8 mouse cellular contexts compared by ENCODE assay signal in genomic region chr10:116950886-116951285, GRCm38 (mm10). TPM values are rescaled to one million over a fixed set of nuclear protein-coding genes. Genes with fewer than 3 reads are reported as not detected.
DNase-seq lines count a peak whose midpoint lies in the region; ATAC-seq and TF ChIP-seq lines count a peak whose summit lies in the region.

No protein-coding gene starts in this region.

- H3K27me3 ChIP-seq in heart, adult 2 months (ENCODE audit: control insufficient read depth, insufficient read depth, low read length) = no peaks in the 10 kb centered on the region; the same call in 1 of the 2 replicates
- H3K27me3 ChIP-seq in forebrain, embryonic 15.5 days = no peaks in the 10 kb centered on the region
- no peaks in the 10 kb centered on the region for H3K27me3 ChIP-seq in liver, embryonic 16.5 days (ENCODE audit: control insufficient read depth, insufficient read depth, low read depth, low read length)

- H3K4me2 ChIP-seq in forebrain, embryonic 15.5 days (replicated peaks) = peak overlapping the region; percentile 41
- peak overlapping the region; percentile 99 for H3K4me2 ChIP-seq in liver, embryonic 16.5 days (ENCODE audit: low read depth, low read length)

- H3K9me3 ChIP-seq in forebrain, embryonic 15.5 days = no peaks in the 10 kb centered on the region
- H3K9me3 ChIP-seq in liver, embryonic 16.5 days (replicated peaks; ENCODE audit: control insufficient read depth, low read length) = no peaks in the 10 kb centered on the region

- TF ChIP-seq EP300 in heart, adult 2 months (IDR thresholded peaks at IDR 0.05; ENCODE audit: insufficient read depth, low read depth, low read length) = no peak

- peak overlapping the region; percentile 21; the same call in 1 of the 2 replicates for H3K9ac ChIP-seq in heart, adult 2 months (ENCODE audit: low read depth, low read length)
- H3K9ac ChIP-seq in forebrain, embryonic 15.5 days (replicated peaks) = no peak overlapping the region
- H3K9ac ChIP-seq in liver, embryonic 16.5 days (ENCODE audit: low read depth, low read length) = no peak overlapping the region

- no peak overlapping the region for H3K27ac ChIP-seq in heart, adult 2 months
- H3K27ac ChIP-seq in forebrain, embryonic 15.5 days (replicated peaks) = no peak overlapping the region
- H3K27ac ChIP-seq in liver, embryonic 16.5 days (ENCODE audit: low read length) = no peak overlapping the region

- TF ChIP-seq POLR2A in heart, adult 2 months (IDR thresholded peaks at IDR 0.05; ENCODE audit: insufficient read depth, low read depth, low read length) = no peak

- 0 out of 2 replicates have a peak, but pooled peaks cover 3% of the 10 kb centered on the region for H3K36me3 ChIP-seq in heart, adult 2 months (ENCODE audit: control insufficient read depth, insufficient read depth, low read length)
- no peaks in the 10 kb centered on the region for H3K36me3 ChIP-seq in forebrain, embryonic 15.5 days
- H3K36me3 ChIP-seq in liver, embryonic 16.5 days (ENCODE audit: control insufficient read depth, insufficient read depth) = no peaks in the 10 kb centered on the region

- intact Hi-C loops in heart, adult 2 months (cut with DNase I) = loop anchor here (5.0 kb wide), 2 partner anchors 81 to 196 kb away; partner anchors contain the start of gene Frs2
- intact Hi-C loops in heart, postnatal 14 days (cut with DNase I) = no loop called here

- ATAC-seq in CD4-positive, CD25-positive, alpha-beta regulatory T cell, adult 4 months = peak; percentile 9
- no peak for ATAC-seq in forebrain, embryonic 15.5 days (replicated peaks)
- no peak for ATAC-seq in liver, embryonic 16.5 days (ENCODE audit: low read depth)

- peaks cover 2% of the 10 kb centered on the region for H3K79me2 ChIP-seq in heart, adult 2 months (replicated peaks; ENCODE audit: control insufficient read depth, insufficient read depth, low read length)

- no peak for TF ChIP-seq CTCF in heart, adult 2 months (IDR thresholded peaks at IDR 0.05)

- peak overlapping the region; percentile 48 for H3K4me3 ChIP-seq in heart, adult 2 months
- H3K4me3 ChIP-seq in forebrain, embryonic 15.5 days = peak overlapping the region; percentile 83
- peak overlapping the region; percentile 85 for H3K4me3 ChIP-seq in liver, embryonic 16.5 days (ENCODE audit: low read depth, low read length)

- H3K4me1 ChIP-seq in heart, adult 2 months (ENCODE audit: control insufficient read depth, insufficient read depth, low read length) = peaks cover 2% of the 10 kb centered on the region; the same call in 1 of the 2 replicates
- peaks cover 18% of the 10 kb centered on the region for H3K4me1 ChIP-seq in forebrain, embryonic 15.5 days
- H3K4me1 ChIP-seq in liver, embryonic 16.5 days (ENCODE audit: control insufficient read depth, low read depth, low read length) = peaks cover 9% of the 10 kb centered on the region; the same call in 1 of the 2 replicates

- WGBS in heart, adult 2 months = 25% methylated on average over 5 of the region's 5 CpGs
- WGBS in forebrain, embryonic 15.5 days = 29% methylated on average over 5 of the region's 5 CpGs
- 18% methylated on average over 5 of the region's 5 CpGs for WGBS in liver, embryonic 16.5 days (ENCODE audit: insufficient replicate concordance)

- no peak for DNase-seq in heart, adult 2 months
- no peak for DNase-seq in heart, postnatal 14 days
- no peak for DNase-seq in spleen, postnatal 10 days (ENCODE audit: low spot score in 2 of 2)
- DNase-seq in ovary, postnatal 14 days (ENCODE audit: low spot score) = no peak
- DNase-seq in cerebellum, postnatal 25 days = no peak

RNA-seq across cellular contexts. Expression of gene Rab3ip, which starts 0.3 kb away (rescaled TPM):
- 100 to 1,000 TPM in 1 of 2 experiments, 10 to 100 TPM in 1; 80.3 to 100 TPM for total RNA-seq in heart, adult 2 months (2021)
- 168 and 181 TPM in 2 replicates for polyA plus RNA-seq in heart, adult 2 months (2012; rRNA removed)
- 10 to 100 TPM; 78.8 to 87.1 TPM for total RNA-seq in heart, postnatal 14 days (2021)
- 10 to 100 TPM; 12.1 to 15.9 TPM for polyA plus RNA-seq in CD4-positive, CD25-positive, alpha-beta regulatory T cell, adult 4 months (2017; shearing (Covaris generic))
- polyA plus RNA-seq in forebrain, embryonic 15.5 days (2015; fragmentation: Nextera tagmentation; extraction: Ambion mirVana) = 48.6 and 50.4 TPM in 2 replicates
- polyA plus RNA-seq in liver, embryonic 16.5 days (2015; fragmentation: Nextera tagmentation; extraction: Ambion mirVana) = 11.1 and 13.3 TPM in 2 replicates

RNA-seq across cellular contexts. Expression of gene Gm10271, which starts 21.5 kb away (rescaled TPM):
- not detected for total RNA-seq in heart, adult 2 months (2021)
- not detected in 2 replicates for polyA plus RNA-seq in heart, adult 2 months (2012; rRNA removed)
- total RNA-seq in heart, postnatal 14 days (2021) = not detected
- polyA plus RNA-seq in CD4-positive, CD25-positive, alpha-beta regulatory T cell, adult 4 months (2017; shearing (Covaris generic)) = not detected
- polyA plus RNA-seq in forebrain, embryonic 15.5 days (2015; fragmentation: Nextera tagmentation; extraction: Ambion mirVana) = not detected in 2 replicates
- not detected in 2 replicates for polyA plus RNA-seq in liver, embryonic 16.5 days (2015; fragmentation: Nextera tagmentation; extraction: Ambion mirVana)

RNA-seq across cellular contexts. Expression of gene Best3, which starts 35.2 kb away (rescaled TPM):
- 1 to 10 TPM; 5.8 to 5.9 TPM for total RNA-seq in heart, adult 2 months (2021)
- 3.2 and 6.7 TPM in 2 replicates for polyA plus RNA-seq in heart, adult 2 months (2012; rRNA removed)
- 1 to 10 TPM; 2.5 TPM for total RNA-seq in heart, postnatal 14 days (2021)
- polyA plus RNA-seq in CD4-positive, CD25-positive, alpha-beta regulatory T cell, adult 4 months (2017; shearing (Covaris generic)) = not detected
- 0.10 TPM in 1 of 2 replicates, not detected in the other for polyA plus RNA-seq in forebrain, embryonic 15.5 days (2015; fragmentation: Nextera tagmentation; extraction: Ambion mirVana)
- 0.04 and 0.07 TPM in 2 replicates for polyA plus RNA-seq in liver, embryonic 16.5 days (2015; fragmentation: Nextera tagmentation; extraction: Ambion mirVana)

RNA-seq across cellular contexts. Expression of gene Myrfl, which starts 54.2 kb away (rescaled TPM):
- 1 to 10 TPM; 1.4 to 1.6 TPM for total RNA-seq in heart, adult 2 months (2021)
- 0.31 and 0.76 TPM in 2 replicates for polyA plus RNA-seq in heart, adult 2 months (2012; rRNA removed)
- under 1 TPM; 0.72 to 0.76 TPM for total RNA-seq in heart, postnatal 14 days (2021)
- under 1 TPM in 1 of 2 experiments, not detected in 1; 0.09 TPM for polyA plus RNA-seq in CD4-positive, CD25-positive, alpha-beta regulatory T cell, adult 4 months (2017; shearing (Covaris generic))
- polyA plus RNA-seq in forebrain, embryonic 15.5 days (2015; fragmentation: Nextera tagmentation; extraction: Ambion mirVana) = 0.05 and 0.08 TPM in 2 replicates
- 0.07 TPM in 1 of 2 replicates, not detected in the other for polyA plus RNA-seq in liver, embryonic 16.5 days (2015; fragmentation: Nextera tagmentation; extraction: Ambion mirVana)
